Mouse (Mus musculus): ENCODE data around the gene Popdc3.
"Not testable (repeated sequence)": the region's sequence is repeated elsewhere in the genome, so short reads cannot be mapped to it uniquely, and the experiment has no call there.

The Popdc3 gene

GRCm38 (mm10) chr10:45204582-45204981 is 26.7 kb downstream of the Popdc3 start:
- DNase-seq, result no peak

- no peak for DNase-seq
Measured at GRCm38 (mm10) chr10:45210201-45210600, 32.3 kb downstream of the Popdc3 start.

- DNase-seq, result no peak
Measured at GRCm38 (mm10) chr10:45216676-45217075, 38.8 kb downstream of the Popdc3 start.

GRCm38 (mm10) chr10:45229954-45230353 is 52.1 kb downstream of the Popdc3 start:
- no peak for DNase-seq

GRCm38 (mm10) chr10:45233351-45233750 is 55.5 kb downstream of the Popdc3 start:
- DNase-seq, result no peak

- no peak for DNase-seq
Measured at GRCm38 (mm10) chr10:45236304-45236703, 58.4 kb downstream of the Popdc3 start.

GRCm38 (mm10) chr10:45237492-45237891 is 59.6 kb downstream of the Popdc3 start:
- no peak for DNase-seq

- DNase-seq, result no peak
Measured at GRCm38 (mm10) chr10:45260477-45260876, 82.6 kb downstream of the Popdc3 start.

GRCm38 (mm10) chr10:45262126-45262525 is 84.2 kb downstream of the Popdc3 start:
- no peak for DNase-seq

GRCm38 (mm10) chr10:45276499-45276898 is 98.6 kb downstream of the Popdc3 start:
- no peak for DNase-seq

GRCm38 (mm10) chr10:45276995-45277394 is 99.1 kb downstream of the Popdc3 start:
- no peak for DNase-seq

GRCm38 (mm10) chr10:45285651-45286050 is 107.8 kb downstream of the Popdc3 start:
- DNase-seq, result no peak

GRCm38 (mm10) chr10:45288351-45288750 is 110.5 kb downstream of the Popdc3 start:
- no peak for DNase-seq

- DNase-seq, result peak; percentile 17
Measured at GRCm38 (mm10) chr10:45289218-45290105, 111.6 kb downstream of the Popdc3 start.

GRCm38 (mm10) chr10:45290618-45291017 is 112.7 kb downstream of the Popdc3 start:
- DNase-seq, result no peak

GRCm38 (mm10) chr10:45292159-45292558 is 114.3 kb downstream of the Popdc3 start:
- DNase-seq, result not testable (repeated sequence)

- DNase-seq, result no peak
Measured at GRCm38 (mm10) chr10:45295093-45295492, 117.2 kb downstream of the Popdc3 start.

- no peak for DNase-seq
Measured at GRCm38 (mm10) chr10:45298503-45298902, 120.6 kb downstream of the Popdc3 start.

GRCm38 (mm10) chr10:45299509-45299908 is 121.6 kb downstream of the Popdc3 start:
- no peak for DNase-seq

- no peak for DNase-seq
Measured at GRCm38 (mm10) chr10:45303315-45304036, 125.6 kb downstream of the Popdc3 start.

GRCm38 (mm10) chr10:45305173-45305572 is 127.3 kb downstream of the Popdc3 start:
- no peak for DNase-seq

GRCm38 (mm10) chr10:45311129-45311528 is 133.2 kb downstream of the Popdc3 start:
- DNase-seq, result no peak

- no peak for DNase-seq
Measured at GRCm38 (mm10) chr10:45311624-45312023, 133.7 kb downstream of the Popdc3 start.

GRCm38 (mm10) chr10:45314865-45315264 is 137.0 kb downstream of the Popdc3 start:
- DNase-seq, result no peak

Data from kidney, postnatal 10 days (tissue).